Mouse (Mus musculus) myocyte (in vitro differentiated cells): ENCODE measurements around the gene Gtf3a. TPM values are rescaled to one million over a fixed set of nuclear protein-coding genes. Genes with fewer than 3 reads are reported as not detected.

Experiments
- H3K27me3 ChIP-seq: one replicate; pipeline ENCODE4 v1.6.1; 2011; ENCODE audit not compliant: control insufficient read depth, insufficient read depth, insufficient read length
- H3K36me3 ChIP-seq: one replicate; pipeline ENCODE4 v1.6.1; 2011; ENCODE audit not compliant: control insufficient read depth, insufficient read depth
- H3K4me2 ChIP-seq: one replicate; pipeline ENCODE4 v1.6.1; 2011; ENCODE audit warnings: low read depth, control low read depth
- H3K4me3 ChIP-seq: one replicate; pipeline ENCODE4 v1.5.1; 2011; ENCODE audit warnings: mild to moderate bottlenecking, control low read depth, moderate library complexity
- H3K79me2 ChIP-seq: one replicate; pipeline ENCODE4 v1.6.1; 2011; ENCODE audit not compliant: control insufficient read depth, insufficient read depth
- H3ac ChIP-seq: one replicate; pipeline ENCODE4 v1.6.1; 2011; ENCODE audit not compliant: control insufficient read depth, insufficient read length
- CEBPB ChIP-seq: IDR thresholded peaks from 2 replicates; pipeline ENCODE4 v1.6.1; 2011; ENCODE audit warnings: mild to moderate bottlenecking, moderate library complexity; ENCODE audit not compliant: poor library complexity, insufficient read depth, severe bottlenecking
- E2F4 ChIP-seq: IDR thresholded peaks from one replicate; pipeline ENCODE4 v1.6.1; 2011; ENCODE audit warnings: mild to moderate bottlenecking, control low read depth, moderate library complexity; ENCODE audit not compliant: insufficient read depth
- MAX ChIP-seq: IDR thresholded peaks from one replicate; pipeline ENCODE4 v1.6.1; 2011; ENCODE audit warnings: low read depth, mild to moderate bottlenecking, control low read depth
- MYOD1 ChIP-seq, 3 experiments: IDR thresholded peaks; one replicate each; pipeline ENCODE4 v1.6.1; 2011; ENCODE audit warnings: control low read depth in 2 of 3, low read depth in 2 of 3, mild to moderate bottlenecking in 2 of 3, moderate library complexity in 1 of 3; ENCODE audit not compliant: insufficient read length in 2 of 3, control insufficient read depth in 1 of 3
- MYOG ChIP-seq, 3 experiments: IDR thresholded peaks; one replicate each; pipeline ENCODE4 v1.6.1; 2011; ENCODE audit warnings: control low read depth in 2 of 3, low read depth in 2 of 3, mild to moderate bottlenecking in 2 of 3; ENCODE audit not compliant: insufficient read length in 2 of 3, control insufficient read depth in 1 of 3, insufficient read depth in 1 of 3
- POLR2A ChIP-seq: IDR thresholded peaks from one replicate; pipeline ENCODE4 v1.6.1; 2011; ENCODE audit warnings: low read depth, mild to moderate bottlenecking, control low read depth, moderate library complexity; ENCODE audit not compliant: insufficient read length
- POLR2AphosphoS2 ChIP-seq: IDR thresholded peaks from one replicate; pipeline ENCODE4 v1.6.1; 2011; ENCODE audit warnings: low read depth, control low read depth; ENCODE audit not compliant: insufficient read length
- REST ChIP-seq: IDR thresholded peaks from one replicate; pipeline ENCODE4 v1.6.1; 2011; ENCODE audit warnings: mild to moderate bottlenecking, control low read depth, moderate library complexity; ENCODE audit not compliant: insufficient read depth, insufficient read length
- SRF ChIP-seq: IDR thresholded peaks from one replicate; pipeline ENCODE4 v1.6.1; 2011; ENCODE audit warnings: low read depth; ENCODE audit not compliant: control insufficient read depth, insufficient read length
- TCF12 ChIP-seq: IDR thresholded peaks from one replicate; pipeline ENCODE4 v1.6.1; 2011; ENCODE audit warnings: mild to moderate bottlenecking, control low read depth; ENCODE audit not compliant: poor library complexity, insufficient read depth, severe bottlenecking
- TCF3 ChIP-seq: IDR thresholded peaks from one replicate; pipeline ENCODE4 v1.6.1; 2011; ENCODE audit warnings: low read depth, control low read depth; ENCODE audit not compliant: insufficient read length
- USF1 ChIP-seq: IDR thresholded peaks from one replicate; pipeline ENCODE4 v1.6.1; 2011; ENCODE audit warnings: low read depth, mild to moderate bottlenecking, control low read depth, moderate library complexity
- polyA plus RNA-seq: library from polyadenylated mRNA; unstranded; fragments of >200 nt; fragmentation: generic; extraction: Trizol; gene quantifications from one replicate; pipeline ENCODE4 v1.2.1, GENCODE M21; 2012; ENCODE audit warnings: missing spikeins

Gene Gtf3a
- polyA plus RNA-seq, 1 experiment, result 49.9 TPM

DNA sequence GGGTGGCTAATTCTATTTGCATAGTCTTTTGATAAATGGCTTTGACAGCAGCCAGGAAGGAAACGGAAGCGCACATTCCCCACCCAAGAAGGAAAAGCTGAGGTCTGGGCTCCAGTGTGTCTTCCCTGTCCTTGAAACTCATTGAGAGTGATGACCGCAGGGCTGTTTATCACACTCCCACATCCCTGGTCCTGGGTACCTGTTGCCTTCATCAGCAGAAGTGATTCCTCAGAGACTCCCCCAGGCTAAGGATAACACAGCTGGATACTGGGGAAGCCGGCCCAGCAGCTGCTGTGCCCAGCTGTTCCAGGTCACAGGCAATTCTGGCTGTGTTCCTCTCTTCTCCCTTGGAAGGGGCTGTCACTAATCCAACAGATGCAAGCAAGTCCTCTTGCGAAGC lies 40.9 kb upstream of the Gtf3a start:
- H3K79me2 ChIP-seq, result no peaks in the 10 kb centered on the region

DNA sequence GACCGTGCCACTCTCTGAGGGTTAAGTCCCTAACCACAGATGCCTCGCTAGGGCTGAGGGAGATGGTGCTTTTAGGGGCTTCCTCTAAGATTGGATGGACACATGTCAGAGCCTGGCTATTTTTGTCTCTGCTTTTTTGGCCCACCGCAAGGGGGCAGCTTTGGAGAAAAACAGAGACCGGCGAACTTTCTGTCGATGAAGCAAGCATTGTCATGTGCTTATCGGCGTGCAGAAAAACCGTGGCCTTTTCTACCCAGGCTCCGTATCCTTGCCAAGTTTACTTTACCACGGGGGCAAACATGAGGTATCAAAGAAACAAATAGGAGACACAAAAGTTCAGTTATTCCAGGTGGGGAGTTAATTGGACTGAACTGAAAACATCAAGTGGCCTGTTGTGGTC lies 39.8 kb upstream of the Gtf3a start:
- TF ChIP-seq TCF12, result no peak
- Histone ChIP-seq H3K79me2 (no peaks in the 10 kb centered on the region), H3K36me3 (no peaks in the 10 kb centered on the region), H3K27me3 (no peaks in the 10 kb centered on the region), H3ac (no peak overlapping the region), H3K4me3 (no peak overlapping the region), H3K4me2 (no peak overlapping the region)

More for the DNA sequence above, 40.9 kb upstream of the Gtf3a start:
- no peak overlapping the region for H3ac ChIP-seq
- H3K27me3 ChIP-seq, result no peaks in the 10 kb centered on the region
- H3K4me2 ChIP-seq, result no peak overlapping the region
- TF ChIP-seq MYOG (IDR thresholded peaks at IDR 0.05; ENCODE audit: control insufficient read depth in 1 of 3, insufficient read depth in 1 of 3, insufficient read length in 2 of 3, low read depth in 2 of 3), result no peak
- no peak for TF ChIP-seq MAX
- no peak for TF ChIP-seq MYOD1 (IDR thresholded peaks at IDR 0.05; ENCODE audit: control insufficient read depth in 1 of 3, insufficient read length in 2 of 3, low read depth in 2 of 3)
- TF ChIP-seq E2F4, result no peak
- TF ChIP-seq CEBPB, result no peak
- TF ChIP-seq USF1, result no peak
- TF ChIP-seq TCF12, result no peak
- TF ChIP-seq POLR2AphosphoS2, result no peak
- TF ChIP-seq REST, result no peak
- TF ChIP-seq POLR2A, result no peak
- TF ChIP-seq SRF, result no peak
- TF ChIP-seq TCF3, result no peak
- H3K36me3 ChIP-seq, result no peaks in the 10 kb centered on the region
- no peak overlapping the region for H3K4me3 ChIP-seq

DNA sequence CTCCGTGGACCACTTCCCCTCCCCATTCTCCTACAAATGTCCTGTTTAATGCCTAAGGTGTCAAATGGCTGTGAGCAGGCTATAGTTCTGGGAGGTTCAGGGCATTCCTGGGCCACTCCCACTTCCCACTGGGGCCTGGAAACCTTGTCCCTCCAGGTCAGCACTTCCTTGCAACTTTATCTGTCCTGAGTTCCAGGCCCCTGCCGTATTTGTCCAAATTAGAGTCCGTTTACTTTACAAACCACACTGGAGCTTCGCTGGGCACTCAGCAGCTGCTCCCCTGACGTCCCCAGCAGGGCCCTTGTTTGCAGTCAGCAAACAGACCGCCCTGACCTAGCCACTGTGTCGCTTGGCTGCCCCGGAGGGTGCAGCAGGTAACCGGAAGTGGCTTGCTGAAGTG lies 36.3 kb upstream of the Gtf3a start:
- no peak overlapping the region for H3ac ChIP-seq
- TF ChIP-seq POLR2AphosphoS2 (no peak), MYOD1 (IDR thresholded peaks at IDR 0.05; ENCODE audit: control insufficient read depth in 1 of 3, insufficient read length in 2 of 3, low read depth in 2 of 3) (no peak), USF1 (no peak), SRF (no peak), TCF12 (no peak)
- no peak overlapping the region for H3K4me2 ChIP-seq
- H3K36me3 ChIP-seq, result no peaks in the 10 kb centered on the region
- H3K79me2 ChIP-seq, result no peaks in the 10 kb centered on the region
- no peaks in the 10 kb centered on the region for H3K27me3 ChIP-seq
- no peak overlapping the region for H3K4me3 ChIP-seq

DNA sequence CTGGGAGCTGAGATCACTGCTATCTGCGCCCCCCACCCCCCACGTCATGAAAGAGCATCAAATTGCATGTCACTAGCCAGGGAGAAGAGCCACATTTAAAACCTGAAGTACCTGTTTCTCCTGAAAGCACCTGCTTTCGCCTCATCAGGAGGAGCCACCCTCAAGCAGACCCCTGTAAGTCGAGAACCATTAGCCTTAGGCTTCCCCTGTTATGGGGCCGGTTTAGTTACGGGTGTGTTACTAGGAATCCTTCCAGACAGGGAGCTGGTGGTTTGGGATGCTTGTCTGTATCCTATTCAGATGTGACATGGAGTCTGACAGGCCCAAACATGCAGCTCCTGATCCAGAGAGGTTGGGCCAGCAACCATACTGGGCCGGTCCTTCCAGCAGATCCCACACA lies 35.1 kb upstream of the Gtf3a start:
- no peaks in the 10 kb centered on the region for H3K36me3 ChIP-seq
- no peak overlapping the region for H3K4me3 ChIP-seq
- H3K27me3 ChIP-seq, result no peaks in the 10 kb centered on the region
- H3K4me2 ChIP-seq, result no peak overlapping the region
- no peaks in the 10 kb centered on the region for H3K79me2 ChIP-seq
- TF ChIP-seq SRF, result no peak
- TF ChIP-seq CEBPB, result no peak
- TF ChIP-seq USF1, result no peak
- TF ChIP-seq POLR2A, result no peak
- TF ChIP-seq MYOG (IDR thresholded peaks at IDR 0.05; ENCODE audit: control insufficient read depth in 1 of 3, insufficient read depth in 1 of 3, insufficient read length in 2 of 3, low read depth in 2 of 3), result no peak
- no peak overlapping the region for H3ac ChIP-seq

DNA sequence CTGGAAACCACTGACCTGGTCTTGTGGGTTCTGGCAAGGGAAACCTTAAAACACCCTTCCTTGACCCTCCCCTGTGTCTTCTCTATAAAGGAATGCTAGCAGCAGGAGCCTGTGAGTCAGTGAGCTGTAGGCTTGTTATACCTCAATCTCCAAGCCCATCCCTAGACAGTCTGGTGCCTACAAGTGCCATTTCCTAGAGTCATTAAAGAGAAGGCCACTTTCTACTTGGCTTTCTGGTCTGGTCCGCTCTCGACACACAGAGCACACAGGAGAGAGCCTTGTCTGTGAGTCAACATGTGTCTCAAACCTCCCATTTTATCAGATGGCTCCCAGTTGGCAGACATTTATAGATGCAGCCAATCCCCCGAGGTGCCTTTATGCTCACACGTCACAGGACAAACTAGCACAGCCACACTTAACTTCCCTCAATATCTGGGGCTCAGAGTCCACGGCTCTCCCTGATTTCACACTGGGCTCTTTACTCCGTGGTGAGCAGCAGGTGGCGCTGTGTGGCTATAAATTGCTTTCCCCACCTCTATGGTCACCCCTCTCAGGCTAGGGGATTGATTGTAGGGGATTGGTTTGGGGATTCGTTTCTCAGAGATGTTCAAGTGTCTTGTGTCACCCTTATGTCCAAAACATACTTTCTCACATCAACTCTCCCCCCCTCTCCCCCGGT lies 34.2 kb upstream of the Gtf3a start:
- H3K4me3 ChIP-seq, result no peak overlapping the region
- TF ChIP-seq E2F4 (no peak), USF1 (no peak), POLR2AphosphoS2 (no peak), MYOG (IDR thresholded peaks at IDR 0.05; ENCODE audit: control insufficient read depth in 1 of 3, insufficient read depth in 1 of 3, insufficient read length in 2 of 3, low read depth in 2 of 3) (no peak), TCF12 (no peak), POLR2A (no peak), MAX (no peak), MYOD1 (IDR thresholded peaks at IDR 0.05; ENCODE audit: control insufficient read depth in 1 of 3, insufficient read length in 2 of 3, low read depth in 2 of 3) (no peak), TCF3 (no peak), REST (no peak), CEBPB (no peak), SRF (no peak)
- H3K79me2 ChIP-seq, result no peaks in the 10 kb centered on the region
- no peaks in the 10 kb centered on the region for H3K36me3 ChIP-seq
- H3ac ChIP-seq, result no peak overlapping the region
- H3K4me2 ChIP-seq, result no peak overlapping the region
- H3K27me3 ChIP-seq, result no peaks in the 10 kb centered on the region
